Mouse (Mus musculus) liver, embryonic 12.5 days (tissue): ENCODE results near the gene Scd1. TPM values are rescaled to one million over a fixed set of nuclear protein-coding genes. Genes with fewer than 3 reads are reported as not detected.
"Not testable (repeated sequence)": the region's sequence is repeated elsewhere in the genome, so short reads cannot be mapped to it uniquely, and the experiment has no call there.

ENCODE experiments used
- ATAC-seq: fragments of 200-750 bp; cut with Nextera tagmentation; 2 replicates; pipeline ENCODE4 v1.8.0; 2017; ENCODE audit warnings: moderate number of reproducible peaks, mild to moderate bottlenecking, moderate library complexity
- H3K27ac ChIP-seq: fragments of 300-500 bp; sonication (generic); 2 replicates; pipeline ENCODE4 v1.5.1; 2016; ENCODE audit warnings: mild to moderate bottlenecking
- H3K27me3 ChIP-seq: fragments of 300-500 bp; sonication (generic); replicated peaks from 2 replicates; pipeline ENCODE4 v1.6.1; 2016; ENCODE audit warnings: mild to moderate bottlenecking, moderate library complexity
- H3K36me3 ChIP-seq: fragments of 300-500 bp; sonication (generic); 2 replicates; pipeline ENCODE4 v1.6.1; 2016; ENCODE audit warnings: mild to moderate bottlenecking, moderate library complexity
- H3K4me1 ChIP-seq: fragments of 300-500 bp; sonication (generic); 2 replicates; pipeline ENCODE4 v1.6.1; 2016
- H3K4me2 ChIP-seq: fragments of 300-500 bp; sonication (generic); 2 replicates; pipeline ENCODE4 v1.6.1; 2016; ENCODE audit warnings: mild to moderate bottlenecking, moderate library complexity
- H3K4me3 ChIP-seq: fragments of 300-500 bp; sonication (generic); 2 replicates; pipeline ENCODE4 v1.5.1; 2016; ENCODE audit warnings: mild to moderate bottlenecking, moderate library complexity
- H3K9ac ChIP-seq: fragments of 300-500 bp; sonication (generic); 2 replicates; pipeline ENCODE4 v1.6.1; 2016; ENCODE audit warnings: mild to moderate bottlenecking, moderate library complexity
- H3K9me3 ChIP-seq: fragments of 300-500 bp; sonication (generic); replicated peaks from 2 replicates; pipeline ENCODE4 v1.6.1; 2016; ENCODE audit warnings: mild to moderate bottlenecking, moderate library complexity
- WGBS: fragments of 180-500 bp; shearing (Covaris S2); methylation state at CpG from one replicate; pipeline ENCODE4 v1.1.7; 2016; ENCODE audit not compliant: insufficient replicate concordance; 5-methylcytosine and 5-hydroxymethylcytosine counted together
- polyA plus RNA-seq: library from polyadenylated mRNA; unstranded; fragments of >200 nt; fragmentation: Nextera tagmentation; extraction: Ambion mirVana; gene quantifications from 2 replicates; pipeline ENCODE4 v1.2.1, GENCODE M21; 2016

Gene Scd1
- polyA plus RNA-seq, 1 experiment from 2014 or later, result 8.1 TPM

- no peaks in the 10 kb centered on the region for H3K9me3 ChIP-seq
- H3K9ac ChIP-seq, result no peak overlapping the region
- 0 out of 2 replicates have a peak, but pooled peaks cover 7% of the 10 kb centered on the region for H3K27me3 ChIP-seq
- no peak overlapping the region for H3K27ac ChIP-seq
- H3K4me1 ChIP-seq, result peaks cover 21% of the 10 kb centered on the region
- no peaks in the 10 kb centered on the region for H3K36me3 ChIP-seq
- no peak overlapping the region for H3K4me3 ChIP-seq
- no peak for ATAC-seq
- WGBS, result 82% methylated on average over 4 of the region's 4 CpGs
- H3K4me2 ChIP-seq, result no peak overlapping the region
Observed at GRCm38 (mm10) chr19:44380065-44380464, 27.6 kb downstream of the Scd1 start.

GRCm38 (mm10) chr19:44379090-44379489 is 28.6 kb downstream of the Scd1 start:
- Histone ChIP-seq H3K27me3 (0 out of 2 replicates have a peak, but pooled peaks cover 7% of the 10 kb centered on the region), H3K9ac (no peak overlapping the region), H3K4me1 (peaks cover 13% of the 10 kb centered on the region), H3K36me3 (no peaks in the 10 kb centered on the region), H3K4me2 (no peak overlapping the region), H3K4me3 (no peak overlapping the region), H3K27ac (no peak overlapping the region), H3K9me3 (no peaks in the 10 kb centered on the region)
- no peak for ATAC-seq

GRCm38 (mm10) chr19:44377629-44378375 is 29.9 kb downstream of the Scd1 start:
- H3K4me3 ChIP-seq, result no peak overlapping the region
- no peak overlapping the region for H3K4me2 ChIP-seq
- ATAC-seq, result peak; percentile 55; the same call in 1 of the 2 replicates
- 38% methylated on average over 5 of the region's 5 CpGs for WGBS
- no peak overlapping the region for H3K27ac ChIP-seq
- no peak overlapping the region for H3K9ac ChIP-seq
- H3K36me3 ChIP-seq, result no peaks in the 10 kb centered on the region
- no peaks in the 10 kb centered on the region for H3K9me3 ChIP-seq
- H3K4me1 ChIP-seq, result peaks cover 13% of the 10 kb centered on the region
- 0 out of 2 replicates have a peak, but pooled peaks cover 7% of the 10 kb centered on the region for H3K27me3 ChIP-seq

GRCm38 (mm10) chr19:44376511-44376951 is 31.1 kb downstream of the Scd1 start:
- H3K9me3 ChIP-seq, result no peaks in the 10 kb centered on the region
- 33% methylated on average over 3 of the region's 3 CpGs for WGBS
- peaks cover 16% of the 10 kb centered on the region for H3K27me3 ChIP-seq
- no peak for ATAC-seq
- no peak overlapping the region for H3K27ac ChIP-seq
- H3K4me3 ChIP-seq, result no peak overlapping the region
- H3K36me3 ChIP-seq, result no peaks in the 10 kb centered on the region
- H3K9ac ChIP-seq, result no peak overlapping the region
- peaks cover 13% of the 10 kb centered on the region for H3K4me1 ChIP-seq
- no peak overlapping the region for H3K4me2 ChIP-seq

- H3K27me3 ChIP-seq, result peaks cover 33% of the 10 kb centered on the region
- ATAC-seq, result peak; percentile 81
- no peaks in the 10 kb centered on the region for H3K36me3 ChIP-seq
- peaks cover 12% of the 10 kb centered on the region for H3K4me1 ChIP-seq
- H3K9ac ChIP-seq, result no peak overlapping the region
- WGBS, result 16% methylated on average over 6 of the region's 6 CpGs
- H3K4me3 ChIP-seq, result no peak overlapping the region
- H3K9me3 ChIP-seq, result no peaks in the 10 kb centered on the region
- no peak overlapping the region for H3K4me2 ChIP-seq
- no peak overlapping the region for H3K27ac ChIP-seq
Observed at GRCm38 (mm10) chr19:44372969-44373368, 34.7 kb downstream of the Scd1 start.

- H3K9ac ChIP-seq, result no peak overlapping the region
- peaks cover 33% of the 10 kb centered on the region for H3K27me3 ChIP-seq
- peaks cover 8% of the 10 kb centered on the region; the same call in 1 of the 2 replicates for H3K4me1 ChIP-seq
- no peak for ATAC-seq
- H3K4me2 ChIP-seq, result no peak overlapping the region
- no peak overlapping the region for H3K27ac ChIP-seq
- WGBS, result 62% methylated on average over 5 of the region's 5 CpGs
- H3K36me3 ChIP-seq, result no peaks in the 10 kb centered on the region
- no peak overlapping the region for H3K4me3 ChIP-seq
- H3K9me3 ChIP-seq, result no peaks in the 10 kb centered on the region
Observed at GRCm38 (mm10) chr19:44370231-44370630, 37.4 kb downstream of the Scd1 start.

- H3K4me1 ChIP-seq, result peaks cover 8% of the 10 kb centered on the region; the same call in 1 of the 2 replicates
- H3K9ac ChIP-seq, result no peak overlapping the region
- no peak overlapping the region for H3K4me2 ChIP-seq
- no peaks in the 10 kb centered on the region for H3K9me3 ChIP-seq
- no peak overlapping the region for H3K27ac ChIP-seq
- peaks cover 33% of the 10 kb centered on the region for H3K27me3 ChIP-seq
- H3K36me3 ChIP-seq, result no peaks in the 10 kb centered on the region
- ATAC-seq, result no peak
- no peak overlapping the region for H3K4me3 ChIP-seq
- 64% methylated on average over 8 of the region's 8 CpGs for WGBS
Observed at GRCm38 (mm10) chr19:44369371-44369770, 38.3 kb downstream of the Scd1 start.

GRCm38 (mm10) chr19:44367076-44367475 is 40.6 kb downstream of the Scd1 start:
- not testable (repeated sequence) for H3K4me2 ChIP-seq

GRCm38 (mm10) chr19:44365733-44366132 is 41.9 kb downstream of the Scd1 start:
- Histone ChIP-seq H3K4me1 (peaks cover 16% of the 10 kb centered on the region; the same call in 1 of the 2 replicates), H3K9me3 (no peaks in the 10 kb centered on the region), H3K4me3 (no peak overlapping the region), H3K27me3 (peaks cover 16% of the 10 kb centered on the region; the same call in 1 of the 2 replicates), H3K27ac (no peak overlapping the region), H3K36me3 (no peaks in the 10 kb centered on the region), H3K9ac (no peak overlapping the region), H3K4me2 (no peak overlapping the region)
- peak; percentile 30; the same call in 1 of the 2 replicates for ATAC-seq
- 55% methylated on average over 4 of the region's 4 CpGs for WGBS

More at GRCm38 (mm10) chr19:44367076-44367475, 40.6 kb downstream of the Scd1 start:
- not testable (repeated sequence) for ATAC-seq, H3K9ac ChIP-seq, H3K4me3 ChIP-seq, H3K36me3 ChIP-seq, H3K9me3 ChIP-seq, H3K27ac ChIP-seq
- 71% methylated on average over 10 of the region's 10 CpGs for WGBS
- Histone ChIP-seq H3K27me3 (peaks cover 28% of the 10 kb centered on the region), H3K4me1 (peaks cover 16% of the 10 kb centered on the region; the same call in 1 of the 2 replicates)

- WGBS, result 75% methylated on average over 8 of the region's 8 CpGs
- no peak overlapping the region for H3K4me3 ChIP-seq
- H3K9me3 ChIP-seq, result no peaks in the 10 kb centered on the region
- no peaks in the 10 kb centered on the region for H3K36me3 ChIP-seq
- no peak overlapping the region for H3K9ac ChIP-seq
- no peak overlapping the region for H3K4me2 ChIP-seq
- no peaks in the 10 kb centered on the region; the same call in 1 of the 2 replicates for H3K27me3 ChIP-seq
- no peak overlapping the region for H3K27ac ChIP-seq
- no peak for ATAC-seq
- H3K4me1 ChIP-seq, result peaks cover 16% of the 10 kb centered on the region; the same call in 1 of the 2 replicates
Observed at GRCm38 (mm10) chr19:44364029-44364428, 43.6 kb downstream of the Scd1 start.

- Histone ChIP-seq H3K9me3 (no peaks in the 10 kb centered on the region), H3K27me3 (no peaks in the 10 kb centered on the region; the same call in 1 of the 2 replicates), H3K4me3 (no peak overlapping the region), H3K4me1 (peaks cover 16% of the 10 kb centered on the region; the same call in 1 of the 2 replicates), H3K27ac (no peak overlapping the region), H3K9ac (no peak overlapping the region), H3K4me2 (no peak overlapping the region), H3K36me3 (no peaks in the 10 kb centered on the region)
- ATAC-seq, result 0 out of 2 replicates have a peak, but pooled peaks have one; percentile 49
- WGBS, result 13% methylated on average over 13 of the region's 13 CpGs
Observed at GRCm38 (mm10) chr19:44363529-44363928, 44.1 kb downstream of the Scd1 start.

- peaks cover 6% of the 10 kb centered on the region; the same call in 1 of the 2 replicates for H3K4me1 ChIP-seq
- no peaks in the 10 kb centered on the region for H3K36me3 ChIP-seq
- no peak overlapping the region for H3K4me3 ChIP-seq
- H3K27ac ChIP-seq, result no peak overlapping the region
- WGBS, result 66% methylated on average over 8 of the region's 8 CpGs
- peaks cover 4% of the 10 kb centered on the region for H3K27me3 ChIP-seq
- ATAC-seq, result no peak
- H3K9ac ChIP-seq, result no peak overlapping the region
- no peaks in the 10 kb centered on the region for H3K9me3 ChIP-seq
- H3K4me2 ChIP-seq, result no peak overlapping the region
Observed at GRCm38 (mm10) chr19:44358700-44359099, 49.0 kb downstream of the Scd1 start.
